Mouse (Mus musculus) testis, adult 2 months (tissue): Measurements from ENCODE around the gene Mthfd2l.

Experiments used
- CTCF ChIP-seq: fragments of 200-500 bp; IDR thresholded peaks from 2 replicates; pipeline ENCODE4 v1.5.1; 2012; ENCODE audit warnings: low read depth, mild to moderate bottlenecking, inconsistent platforms, low read length, moderate library complexity; ENCODE audit not compliant: control insufficient read depth, insufficient read depth, insufficient replicate concordance
- POLR2A ChIP-seq: fragments of 200-500 bp; IDR thresholded peaks from 2 replicates; pipeline ENCODE4 v1.6.1; 2012; ENCODE audit warnings: low read depth, mild to moderate bottlenecking, inconsistent platforms, low read length, moderate library complexity; ENCODE audit not compliant: control insufficient read depth

GRCm38 (mm10) chr5:91048397-91048796, 117.5 kb downstream of the Mthfd2l start:
- TF ChIP-seq CTCF, result no peak
- no peak for TF ChIP-seq POLR2A
